Mouse (Mus musculus): ENCODE results near the gene Stab2. TPM values are rescaled to one million over a fixed set of nuclear protein-coding genes. Genes with fewer than 3 reads are reported as not detected.
A peak's percentile ranks its signal among the peaks of the same experiment; 100 is the strongest.

The Stab2 gene
- polyA plus RNA-seq, 1 experiment: 9.3 TPM

- WGBS: 77% methylated on average over 5 of the region's 5 CpGs
- Histone ChIP-seq H3K4me1 (ENCODE audit: control insufficient read depth, insufficient read depth, low read length) (no peaks in the 10 kb centered on the region), H3K4me3 (replicated peaks; ENCODE audit: control insufficient read depth, low read depth, low read length) (no peak overlapping the region), H3K27ac (ENCODE audit: control insufficient read depth, insufficient read depth, low read depth, low read length, poor library complexity) (no peak overlapping the region)
- TF ChIP-seq CTCF (IDR thresholded peaks at IDR 0.05; ENCODE audit: control insufficient read depth, insufficient read depth, low read length) (no peak), POLR2A (IDR thresholded peaks at IDR 0.05; ENCODE audit: borderline replicate concordance, control insufficient read depth, low read depth, low read length) (no peak)
These were observed 34.5 kb downstream of the Stab2 start for GRCm38 (mm10) chr10:86973276-86973675.

- TF ChIP-seq POLR2A (IDR thresholded peaks at IDR 0.05; ENCODE audit: borderline replicate concordance, control insufficient read depth, low read depth, low read length): no peak
- no peak for TF ChIP-seq CTCF (IDR thresholded peaks at IDR 0.05; ENCODE audit: control insufficient read depth, insufficient read depth, low read length)
- Histone ChIP-seq H3K4me3 (replicated peaks; ENCODE audit: control insufficient read depth, low read depth, low read length) (no peak overlapping the region), H3K27ac (ENCODE audit: control insufficient read depth, insufficient read depth, low read depth, low read length, poor library complexity) (no peak overlapping the region), H3K4me1 (ENCODE audit: control insufficient read depth, insufficient read depth, low read length) (no peaks in the 10 kb centered on the region)
- 52% methylated on average over 7 of the region's 7 CpGs for WGBS
These were observed 35.4 kb downstream of the Stab2 start for GRCm38 (mm10) chr10:86972503-86972826.

- WGBS: 29% methylated on average over 13 of the region's 13 CpGs
- TF ChIP-seq CTCF (IDR thresholded peaks at IDR 0.05; ENCODE audit: control insufficient read depth, insufficient read depth, low read length) (peak; percentile 56; the same call in 1 of the 2 replicates), POLR2A (IDR thresholded peaks at IDR 0.05; ENCODE audit: borderline replicate concordance, control insufficient read depth, low read depth, low read length) (no peak)
- Histone ChIP-seq H3K4me3 (replicated peaks; ENCODE audit: control insufficient read depth, low read depth, low read length) (no peak overlapping the region), H3K27ac (ENCODE audit: control insufficient read depth, insufficient read depth, low read depth, low read length, poor library complexity) (no peak overlapping the region), H3K4me1 (ENCODE audit: control insufficient read depth, insufficient read depth, low read length) (no peaks in the 10 kb centered on the region)
These were observed 35.9 kb downstream of the Stab2 start for GRCm38 (mm10) chr10:86971680-86972502.

GRCm38 (mm10) chr10:86969346-86969745 is 38.5 kb downstream of the Stab2 start:
- no peak overlapping the region for H3K4me3 ChIP-seq (replicated peaks; ENCODE audit: control insufficient read depth, low read depth, low read length)
- no peaks in the 10 kb centered on the region for H3K4me1 ChIP-seq (ENCODE audit: control insufficient read depth, insufficient read depth, low read length)
- TF ChIP-seq POLR2A (IDR thresholded peaks at IDR 0.05; ENCODE audit: borderline replicate concordance, control insufficient read depth, low read depth, low read length): no peak
- no peak for TF ChIP-seq CTCF (IDR thresholded peaks at IDR 0.05; ENCODE audit: control insufficient read depth, insufficient read depth, low read length)
- no peak overlapping the region for H3K27ac ChIP-seq (ENCODE audit: control insufficient read depth, insufficient read depth, low read depth, low read length, poor library complexity)
- WGBS: 79% methylated on average over 6 of the region's 6 CpGs

- Histone ChIP-seq H3K4me3 (replicated peaks; ENCODE audit: control insufficient read depth, low read depth, low read length) (no peak overlapping the region), H3K27ac (ENCODE audit: control insufficient read depth, insufficient read depth, low read depth, low read length, poor library complexity) (no peak overlapping the region), H3K4me1 (ENCODE audit: control insufficient read depth, insufficient read depth, low read length) (no peaks in the 10 kb centered on the region)
- WGBS: 64% methylated on average over 11 of the region's 11 CpGs
- TF ChIP-seq CTCF (IDR thresholded peaks at IDR 0.05; ENCODE audit: control insufficient read depth, insufficient read depth, low read length): no peak
- no peak for TF ChIP-seq POLR2A (IDR thresholded peaks at IDR 0.05; ENCODE audit: borderline replicate concordance, control insufficient read depth, low read depth, low read length)
These were observed 46.0 kb downstream of the Stab2 start for GRCm38 (mm10) chr10:86961542-86962466.

GRCm38 (mm10) chr10:86955299-86955698 is 52.5 kb downstream of the Stab2 start:
- H3K27ac ChIP-seq (ENCODE audit: control insufficient read depth, insufficient read depth, low read depth, low read length, poor library complexity): no peak overlapping the region
- WGBS: 85% methylated on average over 3 of the region's 3 CpGs

GRCm38 (mm10) chr10:86952696-86953095 is 55.1 kb downstream of the Stab2 start:
- 63% methylated on average over 1 of the region's 1 CpGs for WGBS
- Histone ChIP-seq H3K27ac (ENCODE audit: control insufficient read depth, insufficient read depth, low read depth, low read length, poor library complexity) (no peak overlapping the region), H3K4me3 (replicated peaks; ENCODE audit: control insufficient read depth, low read depth, low read length) (no peak overlapping the region), H3K4me1 (ENCODE audit: control insufficient read depth, insufficient read depth, low read length) (no peaks in the 10 kb centered on the region)
- no peak for TF ChIP-seq CTCF (IDR thresholded peaks at IDR 0.05; ENCODE audit: control insufficient read depth, insufficient read depth, low read length)
- no peak for TF ChIP-seq POLR2A (IDR thresholded peaks at IDR 0.05; ENCODE audit: borderline replicate concordance, control insufficient read depth, low read depth, low read length)

More at GRCm38 (mm10) chr10:86955299-86955698, 52.5 kb downstream of the Stab2 start:
- Histone ChIP-seq H3K4me1 (ENCODE audit: control insufficient read depth, insufficient read depth, low read length) (no peaks in the 10 kb centered on the region), H3K4me3 (replicated peaks; ENCODE audit: control insufficient read depth, low read depth, low read length) (no peak overlapping the region)
- TF ChIP-seq CTCF (IDR thresholded peaks at IDR 0.05; ENCODE audit: control insufficient read depth, insufficient read depth, low read length): no peak

GRCm38 (mm10) chr10:86950806-86951205 is 57.0 kb downstream of the Stab2 start:
- TF ChIP-seq POLR2A (IDR thresholded peaks at IDR 0.05; ENCODE audit: borderline replicate concordance, control insufficient read depth, low read depth, low read length) (no peak), CTCF (IDR thresholded peaks at IDR 0.05; ENCODE audit: control insufficient read depth, insufficient read depth, low read length) (no peak)
- Histone ChIP-seq H3K4me1 (ENCODE audit: control insufficient read depth, insufficient read depth, low read length) (no peaks in the 10 kb centered on the region), H3K4me3 (replicated peaks; ENCODE audit: control insufficient read depth, low read depth, low read length) (no peak overlapping the region), H3K27ac (ENCODE audit: control insufficient read depth, insufficient read depth, low read depth, low read length, poor library complexity) (no peak overlapping the region)
- 79% methylated on average over 4 of the region's 4 CpGs for WGBS

Data from bone marrow, adult 2 months (tissue).